Mouse (Mus musculus) R1 (cell line): ENCODE data around the gene Atp8a1.

Source experiments
- DNase-seq: peaks from one replicate; pipeline ENCODE4 v3.0.0-alpha.2; 2018; ENCODE audit warnings: low read depth, low spot score

Gene Atp8a1

DNA sequence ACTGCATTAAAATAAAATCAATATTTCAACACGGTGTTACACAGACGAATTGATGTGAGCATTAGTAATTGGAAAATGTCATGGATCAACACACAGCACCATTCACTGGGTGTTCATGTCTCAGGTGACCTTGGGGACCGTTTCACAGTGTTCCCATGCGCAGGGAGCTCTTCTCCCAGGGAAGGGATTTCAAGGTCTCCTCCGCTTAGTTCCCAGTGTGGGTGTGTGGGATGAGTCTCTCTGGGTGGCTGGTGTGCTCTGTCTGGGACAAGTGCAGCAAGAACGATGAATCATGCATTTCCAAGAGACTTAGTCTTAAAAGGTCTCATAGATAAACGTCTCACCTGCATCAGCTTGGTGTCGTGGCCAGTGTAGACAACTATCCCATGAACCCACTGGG, 78.5 kb downstream of the Atp8a1 start:
- DNase-seq = no peak

GRCm38 (mm10) chr5:67764798-67765197, 82.4 kb downstream of the Atp8a1 start:
- peak; percentile 57 for DNase-seq

- DNase-seq = no peak
These were observed 89.1 kb downstream of the Atp8a1 start for GRCm38 (mm10) chr5:67758126-67758525.

- peak; percentile 40 for DNase-seq
These were observed 91.1 kb downstream of the Atp8a1 start for GRCm38 (mm10) chr5:67756138-67756537.

DNA sequence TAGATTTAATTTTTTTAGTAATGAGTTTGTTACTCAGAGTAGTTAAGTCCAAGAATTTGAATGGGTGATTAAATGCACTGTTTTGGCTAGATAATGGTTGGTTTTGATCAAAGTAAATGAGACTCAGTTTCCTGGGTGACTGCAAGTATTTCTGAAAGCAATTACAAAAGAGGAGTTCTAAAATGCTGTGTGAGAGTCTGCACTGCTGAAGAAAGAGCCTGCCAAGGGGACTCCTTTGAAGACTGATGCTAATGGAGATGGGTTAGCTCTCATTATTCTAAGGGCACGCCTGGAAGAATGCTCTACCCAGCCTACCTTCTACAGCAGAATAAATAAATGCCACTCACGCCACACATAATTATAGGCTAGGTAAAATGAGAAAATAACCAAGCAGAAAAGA, 94.2 kb downstream of the Atp8a1 start:
- DNase-seq = no peak

- no peak for DNase-seq
These were observed 94.6 kb downstream of the Atp8a1 start for GRCm38 (mm10) chr5:67752629-67753028.

DNA sequence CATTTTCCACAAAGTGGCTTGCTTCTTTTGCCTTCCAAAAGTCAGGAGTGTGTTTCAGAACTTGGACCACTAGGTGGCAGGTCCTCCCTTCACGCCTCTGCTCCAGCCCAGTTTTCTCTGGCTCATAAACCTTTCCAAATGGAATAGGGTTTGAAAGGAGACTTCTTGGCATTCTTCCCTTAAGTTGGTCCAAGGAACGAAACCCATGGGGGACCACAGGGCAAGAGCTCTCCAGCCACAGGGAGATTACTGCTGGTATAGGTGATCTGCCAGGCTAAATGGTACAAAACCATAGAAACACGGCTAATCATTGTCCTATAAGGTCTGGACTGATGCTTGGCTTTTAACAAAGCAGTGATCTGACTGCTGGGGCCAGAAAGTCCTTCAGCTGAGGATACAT, 95.2 kb downstream of the Atp8a1 start:
- peak; percentile 35 for DNase-seq

GRCm38 (mm10) chr5:67739261-67739660, 108.0 kb downstream of the Atp8a1 start:
- no peak for DNase-seq

GRCm38 (mm10) chr5:67738133-67738532, 109.1 kb downstream of the Atp8a1 start:
- no peak for DNase-seq

DNA sequence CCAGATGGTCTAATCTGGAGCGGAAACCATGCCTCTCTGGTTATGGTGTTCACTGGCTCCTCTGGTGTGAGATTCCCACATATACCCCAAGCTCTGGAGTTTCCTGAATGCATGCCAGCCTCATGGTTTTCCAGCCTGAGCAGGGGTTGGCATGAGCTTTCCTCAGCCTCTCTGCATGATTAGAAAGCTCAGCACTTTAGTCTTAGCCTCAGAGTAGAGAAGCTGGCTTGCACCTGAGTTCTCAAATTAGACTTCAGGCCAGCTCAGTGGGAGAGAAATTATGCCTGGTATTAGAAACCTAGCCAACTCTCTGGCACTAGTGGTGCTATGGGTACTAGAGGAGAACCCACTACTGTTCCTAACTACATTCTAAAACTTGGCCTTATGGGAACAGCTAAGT, 111.5 kb downstream of the Atp8a1 start:
- DNase-seq = no peak

DNA sequence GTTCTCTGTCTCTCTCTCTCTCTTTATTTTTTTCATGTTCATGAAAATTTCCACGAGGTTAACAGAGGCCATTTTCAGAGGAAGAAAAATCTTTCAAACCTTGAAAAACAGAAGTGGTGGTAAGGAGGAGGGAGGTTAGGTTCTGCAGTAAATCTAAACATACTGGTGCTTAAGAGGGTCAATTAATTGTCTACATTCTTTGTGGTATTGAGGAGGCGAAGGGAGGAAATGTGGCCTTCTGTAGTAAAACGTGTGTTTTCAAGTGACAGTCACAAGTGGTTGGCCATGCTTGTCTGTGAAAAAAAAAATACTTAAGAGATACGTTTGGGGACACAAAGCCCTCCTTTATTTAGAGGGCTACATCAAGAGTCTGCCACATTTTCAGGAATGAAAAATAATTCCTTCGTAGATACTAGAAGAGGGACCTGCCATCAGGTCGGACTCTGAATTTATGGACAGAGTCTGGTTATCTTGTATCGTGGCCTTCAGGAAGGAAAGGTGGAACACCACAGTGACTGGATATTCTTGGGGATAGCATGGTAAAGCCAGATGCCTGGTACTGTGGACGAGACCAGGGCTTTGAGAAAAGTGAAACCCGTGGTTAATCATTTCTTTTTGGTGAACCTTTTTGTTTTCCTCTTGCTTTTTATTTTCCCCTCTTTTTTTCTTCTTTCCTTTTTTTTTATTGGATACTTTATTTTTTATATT, 113.5 kb downstream of the Atp8a1 start:
- no peak for DNase-seq

GRCm38 (mm10) chr5:67733150-67733549, 114.1 kb downstream of the Atp8a1 start:
- no peak for DNase-seq

DNA sequence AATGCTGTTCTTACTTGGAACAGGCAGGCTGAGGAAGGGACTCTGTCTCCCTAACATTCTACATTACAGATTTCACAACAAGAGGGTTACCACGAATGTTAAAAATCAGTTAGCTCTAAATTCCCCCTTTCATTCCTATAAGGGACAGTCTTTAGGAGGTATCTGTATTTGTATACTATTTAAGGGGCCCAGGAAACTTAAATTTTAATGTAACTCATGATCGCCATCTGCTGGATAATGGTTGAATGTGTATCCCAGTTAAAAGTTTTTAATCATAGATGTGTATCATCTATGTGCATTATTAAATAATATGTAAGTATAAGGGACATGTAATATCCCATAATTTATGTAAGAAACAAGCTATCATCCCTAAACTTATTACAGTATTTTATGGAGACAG, 119.5 kb downstream of the Atp8a1 start:
- peak; percentile 17 for DNase-seq

DNA sequence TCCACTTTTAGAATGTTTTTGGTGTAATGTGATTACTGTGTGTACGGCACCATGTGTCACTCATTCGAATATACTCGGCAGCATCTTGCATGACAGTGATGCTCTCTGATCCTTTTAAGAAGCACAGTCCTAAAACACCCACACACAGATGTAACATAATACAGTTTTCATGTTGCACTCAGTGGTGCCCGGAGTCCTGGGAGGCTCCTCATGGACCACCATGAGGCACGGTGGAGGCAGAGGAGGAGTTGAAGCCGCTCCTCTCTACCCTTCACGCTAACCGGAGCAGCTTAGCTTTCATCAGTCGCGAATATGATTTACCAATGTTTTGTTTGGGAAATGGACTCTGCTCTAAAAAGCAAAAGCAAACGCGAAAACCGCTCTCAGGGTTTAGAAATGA, 120.4 kb downstream of the Atp8a1 start:
- no peak for DNase-seq

GRCm38 (mm10) chr5:67701641-67702040, 145.6 kb downstream of the Atp8a1 start:
- DNase-seq = no peak

DNA sequence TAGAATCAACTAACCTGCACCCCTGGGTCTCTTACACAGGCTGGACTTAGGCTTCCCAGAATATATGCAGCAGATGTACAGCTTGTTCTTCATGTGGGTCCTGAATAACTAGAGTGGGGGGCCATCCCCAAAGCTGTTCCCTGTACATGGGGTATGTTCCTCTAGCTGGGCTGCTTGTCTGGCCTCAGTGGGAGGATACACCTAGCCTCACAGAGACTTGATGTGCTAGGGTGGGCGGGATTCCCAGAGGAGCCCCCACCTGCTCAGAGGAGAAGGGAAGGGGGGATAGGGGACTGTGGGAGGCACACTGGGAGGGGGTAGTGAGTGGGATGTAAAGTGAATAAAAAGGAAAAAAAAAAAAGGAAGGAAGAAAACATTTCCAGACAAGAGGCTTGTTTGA, 147.8 kb downstream of the Atp8a1 start:
- no peak for DNase-seq

DNA sequence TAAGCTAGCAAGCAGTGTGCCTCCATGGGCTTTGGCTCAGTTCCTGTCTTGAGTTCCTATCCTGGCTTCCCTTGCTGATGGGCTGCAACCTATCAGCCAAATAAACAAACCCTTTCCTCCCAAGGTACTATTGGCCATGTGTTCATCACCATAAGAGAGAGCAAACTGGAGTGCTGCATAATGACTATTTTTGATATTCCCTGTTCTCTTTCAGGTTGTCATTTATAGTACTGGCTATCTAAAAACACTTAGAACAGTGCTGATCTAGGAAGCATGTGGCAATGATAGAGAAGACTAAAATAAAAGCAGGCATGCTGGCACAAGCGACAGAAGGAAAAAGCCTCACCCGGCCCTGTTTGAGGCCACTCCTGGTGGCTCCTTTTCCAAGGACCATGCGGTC, 149.1 kb downstream of the Atp8a1 start:
- no peak for DNase-seq

GRCm38 (mm10) chr5:67696741-67697596, 150.3 kb downstream of the Atp8a1 start:
- peak; percentile 75 for DNase-seq

- DNase-seq = no peak
These were observed 152.1 kb downstream of the Atp8a1 start for GRCm38 (mm10) chr5:67695055-67695710.

- DNase-seq = no peak
These were observed 156.9 kb downstream of the Atp8a1 start for GRCm38 (mm10) chr5:67690336-67690735.

DNA sequence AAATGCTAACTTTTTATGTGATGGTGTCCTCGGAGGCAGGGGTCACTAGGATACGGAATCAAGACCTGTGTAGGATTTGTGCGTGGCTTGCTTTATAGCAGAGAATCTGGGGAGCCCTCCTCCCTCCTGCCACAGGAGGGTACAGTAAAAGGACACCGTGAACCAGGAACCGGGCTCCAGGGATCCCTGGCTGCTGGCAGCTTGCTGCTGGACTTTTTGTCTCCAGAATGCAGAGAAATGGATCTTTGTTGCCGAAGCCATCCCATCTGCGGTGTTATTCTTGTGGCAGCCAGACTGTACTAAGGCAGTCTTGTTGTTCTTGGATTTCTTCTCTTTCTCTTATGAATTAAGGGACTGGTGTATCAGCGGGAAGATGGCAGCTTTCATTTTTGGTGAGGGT, 159.2 kb downstream of the Atp8a1 start:
- DNase-seq = no peak

DNA sequence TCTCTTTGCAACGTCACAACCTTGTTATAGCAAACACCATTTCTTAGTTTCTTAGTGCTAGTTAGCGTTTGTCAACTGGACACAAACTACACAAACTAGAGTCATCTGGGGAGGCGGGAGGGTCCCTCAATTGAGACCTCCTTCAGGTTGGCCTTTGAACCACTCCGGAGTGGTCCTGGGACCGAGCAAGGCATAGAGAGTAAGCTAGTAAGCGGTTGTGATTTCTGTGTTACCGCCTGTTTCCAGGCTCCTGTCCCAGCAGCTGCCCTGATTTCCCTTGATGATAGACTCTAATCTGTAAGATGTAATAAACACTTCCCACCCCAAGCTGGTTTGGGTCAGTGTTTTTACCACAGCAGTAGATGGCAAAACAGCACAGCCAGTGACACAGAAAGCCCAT, 161.3 kb downstream of the Atp8a1 start:
- DNase-seq = no peak

GRCm38 (mm10) chr5:67685461-67685860, 161.8 kb downstream of the Atp8a1 start:
- no peak for DNase-seq
